Comparison of ENCODE assay signal across 9 mouse cellular contexts in genomic region chr5:74195614-74196306, GRCm38 (mm10). TPM values are rescaled to one million over a fixed set of nuclear protein-coding genes. Genes with fewer than 3 reads are reported as not detected.
A peak's percentile ranks its signal among the peaks of the same experiment; 100 is the strongest.
DNase-seq lines count a peak whose midpoint lies in the region; ATAC-seq and TF ChIP-seq lines count a peak whose summit lies in the region.
"Had no signal": no experiment of that assay in that cellular context is flagged by ENCODE, and none has a peak within 500 bp of the region (broad histone marks: within the 10 kb centered on the region; RNA-seq: fewer than 3 reads in every experiment).

No protein-coding gene starts in this region.

- no peak for TF ChIP-seq POLR2A in heart, adult 2 months (IDR thresholded peaks at IDR 0.05; ENCODE audit: insufficient read depth, low read depth, low read length)

- WGBS in heart, adult 2 months = 4% methylated on average over 27 of the region's 27 CpGs
- WGBS in embryonic facial prominence, embryonic 15.5 days = 1% methylated on average over 27 of the region's 27 CpGs
- under 1% methylated on average over 27 of the region's 27 CpGs for WGBS in limb, embryonic 12.5 days
- WGBS in stomach, embryonic 14.5 days = under 1% methylated on average over 27 of the region's 27 CpGs

- no peak for TF ChIP-seq CTCF in heart, adult 2 months (IDR thresholded peaks at IDR 0.05)
- TF ChIP-seq CTCF in E14TG2a.4 (conservative IDR thresholded peaks at IDR 0.05; ENCODE audit: low read length) = no peak

- no peaks in the 10 kb centered on the region for H3K9me3 ChIP-seq in E14TG2a.4 (ENCODE audit: low read length)
- no peaks in the 10 kb centered on the region for H3K9me3 ChIP-seq in embryonic facial prominence, embryonic 15.5 days (replicated peaks)
- H3K9me3 ChIP-seq in limb, embryonic 12.5 days = no peaks in the 10 kb centered on the region
- no peaks in the 10 kb centered on the region for H3K9me3 ChIP-seq in stomach, embryonic 14.5 days (ENCODE audit: control insufficient read depth, low read depth, low read length)

- no peak for TF ChIP-seq EP300 in heart, adult 2 months (IDR thresholded peaks at IDR 0.05; ENCODE audit: insufficient read depth, low read depth, low read length)

- 0 out of 2 replicates have a peak, but pooled peaks have one; percentile 3 for ATAC-seq in embryonic facial prominence, embryonic 15.5 days (ENCODE audit: insufficient number of reproducible peaks, low FRiP score, low TSS enrichment, low read depth)
- no peak for ATAC-seq in limb, embryonic 12.5 days (ENCODE audit: insufficient number of reproducible peaks, insufficient read depth, low FRiP score, low TSS enrichment, low read depth)
- peak; percentile 10; the same call in 1 of the 2 replicates for ATAC-seq in stomach, embryonic 14.5 days (ENCODE audit: insufficient number of reproducible peaks, insufficient read depth, low FRiP score, low read depth)

- H3K36me3 ChIP-seq in heart, adult 2 months (ENCODE audit: control insufficient read depth, insufficient read depth, low read length) = peaks cover 10% of the 10 kb centered on the region
- peaks cover 32% of the 10 kb centered on the region for H3K36me3 ChIP-seq in E14TG2a.4 (ENCODE audit: insufficient read depth, low read length)
- H3K36me3 ChIP-seq in embryonic facial prominence, embryonic 15.5 days = peaks cover 22% of the 10 kb centered on the region
- peaks cover 45% of the 10 kb centered on the region for H3K36me3 ChIP-seq in limb, embryonic 12.5 days
- peaks cover 25% of the 10 kb centered on the region for H3K36me3 ChIP-seq in stomach, embryonic 14.5 days (ENCODE audit: control insufficient read depth, insufficient read depth, low read length)

- H3K27ac ChIP-seq in heart, adult 2 months = peak overlapping the region; percentile 96
- peak overlapping the region; percentile 92 for H3K27ac ChIP-seq in embryonic facial prominence, embryonic 15.5 days (replicated peaks)
- peak overlapping the region; percentile 95 for H3K27ac ChIP-seq in limb, embryonic 12.5 days
- peak overlapping the region; percentile 6; the same call in 1 of the 2 replicates for H3K27ac ChIP-seq in stomach, embryonic 14.5 days (ENCODE audit: low read length)
- H3K27ac ChIP-seq: macrophage had no signal

- peak overlapping the region; percentile 90 for H3K4me3 ChIP-seq in heart, adult 2 months
- H3K4me3 ChIP-seq in E14TG2a.4 (replicated peaks; ENCODE audit: low read length) = peak overlapping the region; percentile 96
- peak overlapping the region; percentile 99 for H3K4me3 ChIP-seq in embryonic facial prominence, embryonic 15.5 days (replicated peaks)
- peak overlapping the region; percentile 98 for H3K4me3 ChIP-seq in limb, embryonic 12.5 days (replicated peaks)
- H3K4me3 ChIP-seq in stomach, embryonic 14.5 days (ENCODE audit: low read depth, low read length) = peak overlapping the region; percentile 66

- intact Hi-C loops in heart, adult 2 months (cut with DNase I) = loop anchor here (2.0 to 5.0 kb wide), 5 partner anchors 19 to 103 kb away; no protein-coding TSS in a partner anchor

- no peak for DNase-seq in heart, adult 2 months
- DNase-seq in heart, adult 9 months (ENCODE audit: low spot score in 2 of 2) = no peak
- DNase-seq in ovary, adult 18-20 months (ENCODE audit: low spot score) = no peak
- no peak for DNase-seq in frontal cortex, postnatal 10 days (ENCODE audit: low spot score in 2 of 2)

- H3K4me2 ChIP-seq in embryonic facial prominence, embryonic 15.5 days (replicated peaks) = peak overlapping the region; percentile 98
- H3K4me2 ChIP-seq in limb, embryonic 12.5 days = peak overlapping the region; percentile 70
- H3K4me2 ChIP-seq in stomach, embryonic 14.5 days (replicated peaks; ENCODE audit: low read depth, low read length) = peak overlapping the region; percentile 93

- peaks cover 10% of the 10 kb centered on the region for H3K4me1 ChIP-seq in heart, adult 2 months (ENCODE audit: control insufficient read depth, insufficient read depth, low read length)
- peaks cover 33% of the 10 kb centered on the region for H3K4me1 ChIP-seq in E14TG2a.4 (replicated peaks; ENCODE audit: low read depth, low read length)
- H3K4me1 ChIP-seq in embryonic facial prominence, embryonic 15.5 days = peaks cover 58% of the 10 kb centered on the region
- peaks cover 71% of the 10 kb centered on the region for H3K4me1 ChIP-seq in limb, embryonic 12.5 days (replicated peaks)
- H3K4me1 ChIP-seq in stomach, embryonic 14.5 days (ENCODE audit: control insufficient read depth, insufficient read depth, low read length) = peaks cover 34% of the 10 kb centered on the region

- no peaks in the 10 kb centered on the region for H3K27me3 ChIP-seq in heart, adult 2 months (ENCODE audit: control insufficient read depth, insufficient read depth, low read length)
- H3K27me3 ChIP-seq in E14TG2a.4 (ENCODE audit: insufficient read depth, low read length) = peaks cover 16% of the 10 kb centered on the region
- H3K27me3 ChIP-seq in embryonic facial prominence, embryonic 15.5 days = no peaks in the 10 kb centered on the region
- H3K27me3 ChIP-seq in limb, embryonic 12.5 days = no peaks in the 10 kb centered on the region
- no peaks in the 10 kb centered on the region for H3K27me3 ChIP-seq in stomach, embryonic 14.5 days (ENCODE audit: control insufficient read depth, insufficient read depth, low read length)

- H3K9ac ChIP-seq in heart, adult 2 months (ENCODE audit: low read depth, low read length) = peak overlapping the region; percentile 96
- peak overlapping the region; percentile 99 for H3K9ac ChIP-seq in embryonic facial prominence, embryonic 15.5 days
- H3K9ac ChIP-seq in limb, embryonic 12.5 days (replicated peaks) = peak overlapping the region; percentile 99
- peak overlapping the region; percentile 83 for H3K9ac ChIP-seq in stomach, embryonic 14.5 days (replicated peaks; ENCODE audit: low read depth, low read length)

- H3K79me2 ChIP-seq in heart, adult 2 months (replicated peaks; ENCODE audit: control insufficient read depth, insufficient read depth, low read length) = no peaks in the 10 kb centered on the region

RNA-seq across cellular contexts. Expression of gene Rasl11b, which starts 0.7 kb away (rescaled TPM):
- 10 to 100 TPM; 27.8 to 28.9 TPM for total RNA-seq in heart, adult 2 months (2021)
- 31.3 and 44.4 TPM in 2 replicates for polyA plus RNA-seq in heart, adult 2 months (2012; rRNA removed)
- 123 and 138 TPM in 2 replicates for polyA plus RNA-seq in embryonic facial prominence, embryonic 15.5 days (2015; fragmentation: Nextera tagmentation; extraction: Ambion mirVana)
- 156 and 176 TPM in 2 replicates for polyA plus RNA-seq in limb, embryonic 12.5 days (2016; fragmentation: Nextera tagmentation; extraction: Ambion mirVana)
- 51.2 and 52.0 TPM in 2 replicates for polyA plus RNA-seq in stomach, embryonic 14.5 days (2014; fragmentation: Nextera tagmentation; extraction: Ambion mirVana)
- polyA plus RNA-seq: macrophage had no signal

Comparison
In these comparisons a context has a peak if more than half of its experiments do, and no peak if none do; other contexts are left out.
1. H3K27ac ChIP-seq: peak in every context shown above with its lines; median percentile 96 in heart, adult 2 months; 95 in limb, embryonic 12.5 days; 92 in embryonic facial prominence, embryonic 15.5 days; 6 in stomach, embryonic 14.5 days.